Mouse (Mus musculus): ENCODE results near the gene Pde7b. TPM values are rescaled to one million over a fixed set of nuclear protein-coding genes. Genes with fewer than 3 reads are reported as not detected.

Pde7b gene
- total RNA-seq, 2 experiments from 2014 or later, result 45.3 to 46.6 TPM

GRCm38 (mm10) chr10:20421299-20421883, 303.5 kb downstream of the Pde7b start:
- DNase-seq, result no peak

- no peak for DNase-seq
These were observed 304.6 kb downstream of the Pde7b start for GRCm38 (mm10) chr10:20420296-20420695.

- no peak for DNase-seq
These were observed 306.0 kb downstream of the Pde7b start for GRCm38 (mm10) chr10:20418856-20419219.

- no peak for DNase-seq
These were observed 306.5 kb downstream of the Pde7b start for GRCm38 (mm10) chr10:20418202-20418855.

- no peak for DNase-seq
These were observed 315.7 kb downstream of the Pde7b start for GRCm38 (mm10) chr10:20409181-20409580.

GRCm38 (mm10) chr10:20408336-20408735, 316.5 kb downstream of the Pde7b start:
- no peak for DNase-seq

GRCm38 (mm10) chr10:20405471-20405870, 319.4 kb downstream of the Pde7b start:
- peak; percentile 40 for DNase-seq

- DNase-seq, result no peak
These were observed 321.9 kb downstream of the Pde7b start for GRCm38 (mm10) chr10:20402941-20403340.

- no peak for DNase-seq
These were observed 324.5 kb downstream of the Pde7b start for GRCm38 (mm10) chr10:20400406-20400805.

- no peak for DNase-seq
These were observed 326.1 kb downstream of the Pde7b start for GRCm38 (mm10) chr10:20398641-20399390.

GRCm38 (mm10) chr10:20398224-20398623, 326.7 kb downstream of the Pde7b start:
- DNase-seq, result no peak

GRCm38 (mm10) chr10:20395778-20396177, 329.1 kb downstream of the Pde7b start:
- no peak for DNase-seq

- no peak for DNase-seq
These were observed 330.1 kb downstream of the Pde7b start for GRCm38 (mm10) chr10:20394815-20395214.

- DNase-seq, result no peak
These were observed 334.3 kb downstream of the Pde7b start for GRCm38 (mm10) chr10:20390568-20390967.

GRCm38 (mm10) chr10:20382807-20383419, 342.0 kb downstream of the Pde7b start:
- DNase-seq, result no peak

GRCm38 (mm10) chr10:20381352-20381751, 343.5 kb downstream of the Pde7b start:
- DNase-seq, result no peak

- no peak for DNase-seq
These were observed 344.1 kb downstream of the Pde7b start for GRCm38 (mm10) chr10:20380798-20381197.

- peak; percentile 11 for DNase-seq
These were observed 345.7 kb downstream of the Pde7b start for GRCm38 (mm10) chr10:20379071-20379735.

GRCm38 (mm10) chr10:20377621-20378020, 347.3 kb downstream of the Pde7b start:
- no peak for DNase-seq

GRCm38 (mm10) chr10:20372046-20372445, 352.8 kb downstream of the Pde7b start:
- DNase-seq, result no peak

GRCm38 (mm10) chr10:20362450-20363118, 362.3 kb downstream of the Pde7b start:
- no peak for DNase-seq

All from gastrocnemius, postnatal 10 days (tissue).